Mouse (Mus musculus) MEL (cell line): ENCODE results near the gene AY761184.
"Not testable (repeated sequence)": the region's sequence is repeated elsewhere in the genome, so short reads cannot be mapped to it uniquely, and the experiment has no call there.

Experiments used
- JUND ChIP-seq: IDR thresholded peaks from 2 replicates; pipeline ENCODE4 v1.6.1; 2011; ENCODE audit warnings: low read depth, mild to moderate bottlenecking, improper control_type of control experiment, low read length
- SMC3 ChIP-seq: IDR thresholded peaks from 2 replicates; pipeline ENCODE4 v1.6.1; 2011; ENCODE audit warnings: low read depth, low read length, improper control_type of control experiment
- USF2 ChIP-seq, 2 experiments: IDR thresholded peaks; 2 replicates each; pipeline ENCODE4 v1.6.1; 2011 to 2012; ENCODE audit warnings: improper control_type of control experiment in 2 of 2, low read length in 2 of 2, borderline replicate concordance in 1 of 2, inconsistent platforms in 1 of 2, low read depth in 1 of 2, mild to moderate bottlenecking in 1 of 2; ENCODE audit not compliant: insufficient read depth in 1 of 2

GRCm38 (mm10) chr8:21655480-21655879 lies 48.0 kb downstream of the AY761184 start, which contains the start of gene Defa17:
- not testable (repeated sequence) for TF ChIP-seq JUND; USF2 (IDR thresholded peaks at IDR 0.05; ENCODE audit: borderline replicate concordance in 1 of 2, insufficient read depth in 1 of 2, low read depth in 1 of 2, low read length in 2 of 2); SMC3
